Mouse (Mus musculus): Measurements from ENCODE around the gene Prmt3. TPM values are rescaled to one million over a fixed set of nuclear protein-coding genes. Genes with fewer than 3 reads are reported as not detected.
A peak's percentile ranks its signal among the peaks of the same experiment; 100 is the strongest.

Prmt3 gene
- polyA plus RNA-seq, 1 experiment from 2014 or later: 48.2 TPM

DNA sequence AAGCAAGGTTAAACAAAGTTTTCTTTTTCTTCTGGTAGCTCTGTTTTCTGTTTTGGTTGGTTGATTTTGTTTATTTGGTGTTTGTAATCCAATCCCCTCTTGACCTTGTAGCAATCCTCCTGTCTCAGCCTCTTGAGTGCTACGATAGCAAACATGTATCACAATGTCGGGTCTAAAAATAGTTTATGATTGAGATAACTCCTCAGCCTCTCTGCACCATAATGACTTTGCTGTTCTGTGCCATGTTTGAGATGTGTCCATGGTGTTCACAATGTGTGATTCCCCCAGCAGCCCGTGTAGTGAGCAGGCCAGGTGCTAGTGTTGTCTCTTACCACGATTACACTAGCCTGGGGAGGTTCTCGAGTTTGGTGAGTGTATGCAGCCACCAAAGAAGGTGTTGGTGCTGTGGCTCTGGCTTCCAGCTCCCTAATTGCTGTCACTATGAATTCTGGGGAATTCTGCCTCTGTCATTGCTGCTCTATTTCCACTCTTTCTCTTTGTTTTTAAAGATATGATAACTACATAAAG is 26.6 kb downstream of the Prmt3 start:
- ATAC-seq (ENCODE audit: low read depth): no peak
- H3K4me1 ChIP-seq (replicated peaks): peaks cover 14% of the 10 kb centered on the region; the same call in 1 of the 2 replicates
- no peaks in the 10 kb centered on the region for H3K9me3 ChIP-seq
- H3K9ac ChIP-seq: no peak overlapping the region
- H3K4me3 ChIP-seq: no peak overlapping the region
- no peaks in the 10 kb centered on the region for H3K27me3 ChIP-seq
- H3K36me3 ChIP-seq: peaks cover 8% of the 10 kb centered on the region; the same call in 1 of the 2 replicates
- H3K4me2 ChIP-seq: no peak overlapping the region
- WGBS: 69% methylated on average over 5 of the region's 5 CpGs
- no peak overlapping the region for H3K27ac ChIP-seq (replicated peaks)

DNA sequence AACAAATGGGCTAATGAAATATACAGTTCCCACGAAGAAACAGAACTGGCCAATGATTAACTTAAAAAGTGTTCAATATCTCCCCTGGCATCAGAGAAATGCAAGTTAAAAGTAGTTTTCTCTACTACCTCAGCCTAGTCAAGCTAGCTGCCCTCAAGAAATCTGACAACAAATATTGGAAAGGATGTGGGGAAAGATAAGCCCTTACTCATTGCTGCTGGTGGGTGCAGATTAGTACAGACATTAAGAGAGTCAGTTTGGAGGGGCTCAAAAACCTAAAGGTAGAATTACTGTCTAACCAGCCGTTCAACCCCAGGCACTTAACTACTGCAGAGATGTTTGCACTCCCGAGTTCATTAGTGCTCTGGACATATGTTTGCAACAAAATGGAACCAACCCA is 27.5 kb downstream of the Prmt3 start:
- peaks cover 8% of the 10 kb centered on the region; the same call in 1 of the 2 replicates for H3K36me3 ChIP-seq
- H3K9me3 ChIP-seq: no peaks in the 10 kb centered on the region
- H3K27me3 ChIP-seq: no peaks in the 10 kb centered on the region
- H3K4me2 ChIP-seq: no peak overlapping the region
- ATAC-seq (ENCODE audit: low read depth): no peak
- H3K27ac ChIP-seq (replicated peaks): no peak overlapping the region
- peaks cover 14% of the 10 kb centered on the region; the same call in 1 of the 2 replicates for H3K4me1 ChIP-seq (replicated peaks)
- H3K9ac ChIP-seq: no peak overlapping the region
- H3K4me3 ChIP-seq: no peak overlapping the region
- 52% methylated on average over 3 of the region's 3 CpGs for WGBS

DNA sequence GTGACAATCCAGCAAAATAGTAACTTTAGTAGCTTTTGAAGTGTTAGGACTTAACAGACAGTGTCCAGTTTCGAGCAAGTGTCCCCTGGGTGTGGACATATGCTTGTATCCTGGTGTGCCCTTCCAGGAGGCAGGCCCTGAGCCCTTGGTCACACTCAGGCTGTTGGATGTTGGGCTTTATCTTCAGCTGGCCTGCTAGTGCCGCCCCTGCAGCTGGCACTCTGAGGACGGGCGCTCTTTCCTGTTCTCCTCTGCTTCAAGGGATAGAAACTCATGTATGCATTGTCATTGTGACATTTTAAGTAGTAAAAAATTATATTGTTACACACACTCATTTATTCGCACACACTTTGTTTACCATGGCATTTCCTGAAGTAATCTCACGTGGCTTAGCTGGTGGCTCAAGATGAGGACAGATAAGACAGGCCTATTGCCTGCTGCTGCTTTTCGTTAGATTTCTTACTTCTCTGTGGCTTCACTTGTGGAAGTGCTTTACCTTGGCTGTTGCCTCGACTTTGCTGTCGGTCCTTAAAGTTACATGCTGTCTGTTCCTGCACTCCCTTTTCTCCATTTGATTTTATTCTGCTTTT is 29.0 kb downstream of the Prmt3 start:
- no peak overlapping the region for H3K4me3 ChIP-seq
- peaks cover 8% of the 10 kb centered on the region; the same call in 1 of the 2 replicates for H3K36me3 ChIP-seq
- no peak for ATAC-seq (ENCODE audit: low read depth)
- no peak overlapping the region for H3K9ac ChIP-seq
- no peaks in the 10 kb centered on the region for H3K27me3 ChIP-seq
- peak overlapping the region; percentile 71 for H3K27ac ChIP-seq (replicated peaks)
- H3K9me3 ChIP-seq: no peaks in the 10 kb centered on the region
- H3K4me2 ChIP-seq: no peak overlapping the region
- peaks cover 14% of the 10 kb centered on the region; the same call in 1 of the 2 replicates for H3K4me1 ChIP-seq (replicated peaks)
- 81% methylated on average over 9 of the region's 9 CpGs for WGBS

DNA sequence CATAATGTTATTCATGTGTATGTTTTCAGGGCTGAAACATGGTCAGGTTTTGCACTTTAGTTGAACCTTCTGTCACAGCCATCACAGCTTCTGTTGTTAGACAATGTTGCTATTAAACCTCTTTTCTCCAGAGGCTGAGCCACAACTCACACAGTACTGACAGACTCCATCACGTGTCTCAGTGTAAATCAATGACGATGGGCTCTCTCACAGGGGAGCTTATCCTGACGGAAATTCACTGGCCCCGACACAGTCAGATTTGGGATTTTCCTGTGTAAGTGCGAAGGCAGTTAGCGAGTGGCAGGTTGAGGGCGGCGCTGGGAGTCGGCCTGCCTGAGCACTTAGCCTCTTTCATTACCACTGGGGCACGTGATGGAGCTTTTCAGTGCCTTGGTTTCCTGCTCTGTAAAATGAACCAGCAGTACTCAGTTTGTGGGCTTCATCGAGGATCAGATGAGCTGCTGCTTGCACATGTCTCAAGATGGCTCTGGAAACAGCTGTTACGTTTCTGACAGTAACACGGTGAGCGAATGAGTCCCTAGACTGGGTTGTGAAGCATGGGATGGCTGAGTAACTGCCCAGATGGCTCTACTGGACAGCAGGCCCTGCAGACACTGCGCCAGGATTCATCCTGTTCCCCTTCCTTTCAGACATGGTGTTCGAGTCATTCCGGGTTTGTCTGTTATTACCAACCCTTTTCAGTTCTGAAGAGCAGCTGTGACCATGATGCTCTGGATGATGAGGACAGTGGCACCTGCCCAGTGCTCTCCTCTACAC is 29.9 kb downstream of the Prmt3 start:
- H3K27ac ChIP-seq (replicated peaks): peak overlapping the region; percentile 71
- no peak overlapping the region for H3K9ac ChIP-seq
- H3K4me2 ChIP-seq: no peak overlapping the region
- H3K36me3 ChIP-seq: peaks cover 8% of the 10 kb centered on the region; the same call in 1 of the 2 replicates
- H3K4me3 ChIP-seq: no peak overlapping the region
- no peaks in the 10 kb centered on the region for H3K9me3 ChIP-seq
- WGBS: 57% methylated on average over 17 of the region's 17 CpGs
- H3K27me3 ChIP-seq: no peaks in the 10 kb centered on the region
- peak; percentile 42; the same call in 1 of the 2 replicates for ATAC-seq (ENCODE audit: low read depth)
- H3K4me1 ChIP-seq (replicated peaks): peaks cover 14% of the 10 kb centered on the region; the same call in 1 of the 2 replicates

DNA sequence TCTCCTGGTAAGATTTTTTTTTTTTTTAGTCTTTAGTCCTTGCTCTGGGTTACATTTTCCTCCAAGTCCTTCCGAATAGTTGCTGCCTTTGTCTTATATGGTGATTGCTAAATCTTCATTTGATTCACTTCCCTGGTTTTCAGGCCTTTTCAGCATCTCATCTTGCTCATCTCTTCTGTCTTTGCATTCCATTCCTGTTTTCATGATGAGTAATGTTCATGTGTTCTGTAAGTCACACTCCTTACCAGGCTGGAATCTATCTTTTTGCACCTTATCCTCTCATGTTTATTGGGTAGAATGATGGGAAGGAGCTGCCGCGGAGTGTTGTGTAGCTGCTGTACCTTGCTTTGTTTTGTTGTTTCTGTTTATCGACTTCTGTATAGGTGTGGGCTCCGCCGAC is 31.0 kb downstream of the Prmt3 start:
- Histone ChIP-seq H3K4me2 (no peak overlapping the region), H3K9ac (no peak overlapping the region), H3K36me3 (peaks cover 8% of the 10 kb centered on the region; the same call in 1 of the 2 replicates), H3K27ac (replicated peaks) (no peak overlapping the region), H3K9me3 (no peaks in the 10 kb centered on the region), H3K27me3 (no peaks in the 10 kb centered on the region), H3K4me3 (no peak overlapping the region), H3K4me1 (replicated peaks) (peaks cover 14% of the 10 kb centered on the region; the same call in 1 of the 2 replicates)
- 92% methylated on average over 6 of the region's 6 CpGs for WGBS
- no peak for ATAC-seq (ENCODE audit: low read depth)

DNA sequence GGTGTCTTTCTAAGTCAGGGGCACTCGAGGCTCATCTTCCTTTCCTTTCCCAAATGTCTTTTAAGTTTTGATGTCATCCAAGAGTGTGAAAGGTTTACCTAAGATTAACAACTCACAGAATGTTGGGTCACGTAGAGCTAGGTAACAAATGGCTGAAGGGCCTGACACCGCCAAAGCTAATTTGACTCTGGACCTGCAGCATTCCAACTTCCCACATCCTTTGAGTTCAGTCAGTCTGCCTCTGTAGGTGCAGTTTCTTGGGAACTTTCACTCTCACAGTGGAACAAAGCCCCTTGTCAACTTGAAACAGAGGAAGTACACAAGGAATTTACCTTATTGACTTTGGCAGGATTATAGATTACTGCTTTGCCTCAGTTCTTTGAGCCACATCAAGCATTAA is 31.4 kb downstream of the Prmt3 start:
- Histone ChIP-seq H3K4me1 (replicated peaks) (peaks cover 14% of the 10 kb centered on the region; the same call in 1 of the 2 replicates), H3K9ac (no peak overlapping the region), H3K36me3 (peaks cover 9% of the 10 kb centered on the region; the same call in 1 of the 2 replicates), H3K4me2 (no peak overlapping the region), H3K27me3 (no peaks in the 10 kb centered on the region), H3K9me3 (no peaks in the 10 kb centered on the region; the same call in 1 of the 2 replicates), H3K4me3 (no peak overlapping the region), H3K27ac (replicated peaks) (no peak overlapping the region)
- WGBS: 68% methylated on average over 3 of the region's 3 CpGs
- ATAC-seq (ENCODE audit: low read depth): no peak

DNA sequence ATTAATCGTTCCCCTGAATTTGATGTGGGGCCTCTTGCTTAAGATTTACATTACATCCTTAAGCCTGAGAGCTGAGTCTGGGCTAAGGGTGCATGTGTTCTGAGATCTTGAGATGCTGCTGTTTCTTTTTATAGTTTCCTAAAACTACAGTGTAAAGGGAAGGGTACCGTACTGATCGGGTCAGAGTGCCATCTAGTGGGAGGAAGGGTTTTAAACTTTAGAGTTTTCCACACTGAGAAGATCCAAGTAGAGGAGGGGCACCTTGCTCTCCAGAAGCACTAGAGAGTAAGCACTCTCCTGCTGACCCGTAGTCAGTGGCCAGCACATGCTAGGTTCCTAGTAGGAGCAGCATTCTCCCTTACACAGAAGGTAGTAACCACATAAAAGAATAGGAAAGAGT is 33.2 kb downstream of the Prmt3 start:
- no peak overlapping the region for H3K27ac ChIP-seq (replicated peaks)
- H3K9me3 ChIP-seq: peaks cover 5% of the 10 kb centered on the region; the same call in 1 of the 2 replicates
- peaks cover 14% of the 10 kb centered on the region; the same call in 1 of the 2 replicates for H3K4me1 ChIP-seq (replicated peaks)
- no peak overlapping the region for H3K4me3 ChIP-seq
- H3K36me3 ChIP-seq: peaks cover 17% of the 10 kb centered on the region; the same call in 1 of the 2 replicates
- ATAC-seq (ENCODE audit: low read depth): 0 out of 2 replicates have a peak, but pooled peaks have one; percentile 24
- no peak overlapping the region for H3K9ac ChIP-seq
- 58% methylated on average over 4 of the region's 4 CpGs for WGBS
- no peak overlapping the region for H3K4me2 ChIP-seq
- H3K27me3 ChIP-seq: no peaks in the 10 kb centered on the region

DNA sequence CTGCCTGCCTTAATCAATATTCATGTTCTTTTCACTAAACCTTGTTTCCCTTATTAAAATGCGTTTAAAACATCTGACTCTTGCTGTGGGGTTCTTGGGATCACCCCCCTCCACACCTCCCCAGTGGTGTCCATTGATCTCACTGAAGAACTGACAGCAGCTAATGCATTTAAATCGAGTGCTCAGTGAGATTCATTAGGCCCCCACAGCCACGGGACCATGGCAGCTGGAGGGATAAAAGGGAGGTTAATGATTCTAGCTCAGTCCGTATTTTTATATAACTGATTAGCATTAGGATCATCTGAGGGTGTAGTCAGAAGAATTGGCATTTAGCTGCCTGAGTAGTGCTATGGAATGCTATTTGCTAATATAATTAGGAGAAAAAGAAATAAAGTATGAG is 41.2 kb downstream of the Prmt3 start:
- Histone ChIP-seq H3K4me1 (replicated peaks) (peaks cover 21% of the 10 kb centered on the region), H3K27me3 (no peaks in the 10 kb centered on the region), H3K9ac (no peak overlapping the region), H3K4me3 (no peak overlapping the region), H3K36me3 (peaks cover 17% of the 10 kb centered on the region; the same call in 1 of the 2 replicates), H3K27ac (replicated peaks) (peak overlapping the region; percentile 71), H3K4me2 (no peak overlapping the region), H3K9me3 (peaks cover 5% of the 10 kb centered on the region; the same call in 1 of the 2 replicates)
- peak; percentile 46; the same call in 1 of the 2 replicates for ATAC-seq (ENCODE audit: low read depth)
- WGBS: 24% methylated on average over 4 of the region's 4 CpGs

DNA sequence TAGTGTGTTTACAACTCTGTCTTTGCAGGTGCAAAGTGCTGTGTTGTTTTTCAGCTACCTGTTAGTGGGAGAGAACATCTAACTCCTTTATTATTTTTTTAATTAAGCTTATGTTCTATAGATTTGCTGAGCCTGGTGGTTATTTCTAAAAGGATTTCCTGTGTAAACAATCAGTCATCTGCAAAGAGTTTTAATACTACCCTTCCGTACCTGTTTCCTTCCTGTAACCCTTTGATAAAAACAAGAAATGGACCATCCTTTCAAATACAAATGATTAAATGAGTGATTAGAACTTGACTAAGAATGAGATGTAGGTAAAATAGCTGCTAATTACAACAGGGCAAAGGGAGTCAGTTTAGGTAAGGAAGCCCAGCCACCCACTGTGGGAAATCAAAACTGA is 43.2 kb downstream of the Prmt3 start:
- H3K4me1 ChIP-seq (replicated peaks): peaks cover 26% of the 10 kb centered on the region
- H3K4me2 ChIP-seq: no peak overlapping the region
- no peak overlapping the region for H3K9ac ChIP-seq
- H3K4me3 ChIP-seq: no peak overlapping the region
- 0 out of 2 replicates have a peak, but pooled peaks cover 8% of the 10 kb centered on the region for H3K36me3 ChIP-seq
- WGBS: 80% methylated on average over 1 of the region's 1 CpGs
- no peaks in the 10 kb centered on the region for H3K27me3 ChIP-seq
- ATAC-seq (ENCODE audit: low read depth): no peak
- no peaks in the 10 kb centered on the region for H3K9me3 ChIP-seq
- 0 out of 2 replicates have a peak overlapping the region, but pooled peaks have one; percentile 59 for H3K27ac ChIP-seq (replicated peaks)

DNA sequence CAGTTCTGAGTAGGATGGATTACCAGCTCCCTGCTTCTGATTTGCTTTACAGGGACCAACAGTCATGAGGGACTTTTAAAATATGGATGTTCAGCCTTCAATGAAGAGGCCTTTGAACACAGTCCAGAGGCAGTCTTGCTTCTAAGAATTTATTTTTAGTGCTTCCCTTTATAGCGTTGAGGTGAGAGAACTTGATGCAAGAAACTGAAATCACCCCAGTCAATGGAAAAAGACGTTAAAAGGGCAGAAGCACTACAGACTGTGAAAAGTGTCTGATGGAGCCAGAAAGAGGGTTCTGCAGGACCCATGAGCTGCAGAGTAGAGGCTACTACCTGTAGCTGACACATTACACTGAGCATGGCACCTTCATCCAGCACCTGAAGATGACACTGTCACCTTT is 43.9 kb downstream of the Prmt3 start:
- peaks cover 26% of the 10 kb centered on the region for H3K4me1 ChIP-seq (replicated peaks)
- H3K36me3 ChIP-seq: peaks cover 14% of the 10 kb centered on the region; the same call in 1 of the 2 replicates
- no peaks in the 10 kb centered on the region for H3K27me3 ChIP-seq
- 84% methylated on average over 2 of the region's 2 CpGs for WGBS
- no peak overlapping the region for H3K4me3 ChIP-seq
- no peak for ATAC-seq (ENCODE audit: low read depth)
- peak overlapping the region; percentile 59; the same call in 1 of the 2 replicates for H3K27ac ChIP-seq (replicated peaks)
- H3K4me2 ChIP-seq: no peak overlapping the region
- no peak overlapping the region for H3K9ac ChIP-seq
- no peaks in the 10 kb centered on the region for H3K9me3 ChIP-seq

DNA sequence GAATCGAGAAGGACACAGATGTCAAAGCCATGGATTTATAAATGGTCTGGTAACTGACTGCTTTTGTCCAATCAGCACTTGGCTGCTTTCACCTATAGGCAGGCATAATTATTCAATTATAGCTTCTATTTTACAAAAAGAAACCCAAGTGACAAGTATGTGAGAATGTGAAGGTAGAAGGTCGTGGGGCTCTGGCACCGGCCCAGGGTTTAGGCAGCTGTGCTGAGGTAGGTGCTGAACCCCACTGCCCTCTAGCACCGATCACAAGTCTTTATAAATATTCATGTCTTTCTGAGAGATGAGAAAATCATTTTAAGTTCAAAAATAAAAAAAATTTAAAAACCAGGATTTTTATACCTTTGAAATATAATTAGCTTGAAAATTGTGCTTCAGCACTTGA is 45.4 kb downstream of the Prmt3 start:
- WGBS: 53% methylated on average over 4 of the region's 4 CpGs
- Histone ChIP-seq H3K36me3 (peaks cover 28% of the 10 kb centered on the region), H3K4me3 (no peak overlapping the region), H3K27ac (replicated peaks) (no peak overlapping the region; the same call in 1 of the 2 replicates), H3K27me3 (no peaks in the 10 kb centered on the region), H3K4me1 (replicated peaks) (peaks cover 24% of the 10 kb centered on the region), H3K9me3 (no peaks in the 10 kb centered on the region), H3K4me2 (no peak overlapping the region), H3K9ac (no peak overlapping the region)
- ATAC-seq (ENCODE audit: low read depth): 0 out of 2 replicates have a peak, but pooled peaks have one; percentile 38

DNA sequence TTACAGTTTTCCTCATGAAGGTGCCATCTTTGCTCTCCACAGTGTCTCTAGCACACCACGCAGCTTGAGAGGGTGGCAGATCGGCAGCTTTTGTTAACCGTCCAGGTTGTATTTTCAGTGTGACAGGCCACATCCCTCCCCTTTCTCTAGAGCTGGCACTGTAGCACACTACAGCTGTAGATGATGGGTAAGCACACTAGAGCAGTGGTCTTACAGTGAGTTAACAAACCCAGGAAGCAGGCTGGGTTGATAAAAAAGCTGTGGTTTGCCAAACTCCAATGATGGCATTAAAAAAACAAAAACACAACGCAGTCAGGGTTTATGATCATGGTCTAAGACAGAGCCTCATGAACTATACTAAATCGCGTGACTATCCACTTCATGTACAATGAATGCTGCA is 45.9 kb downstream of the Prmt3 start:
- ATAC-seq (ENCODE audit: low read depth): no peak

More for the DNA sequence above, 45.9 kb downstream of the Prmt3 start:
- Histone ChIP-seq H3K9me3 (no peaks in the 10 kb centered on the region), H3K4me3 (no peak overlapping the region), H3K4me2 (no peak overlapping the region), H3K9ac (no peak overlapping the region), H3K27me3 (no peaks in the 10 kb centered on the region), H3K4me1 (replicated peaks) (peaks cover 20% of the 10 kb centered on the region), H3K36me3 (peaks cover 32% of the 10 kb centered on the region), H3K27ac (replicated peaks) (peak overlapping the region; percentile 59; the same call in 1 of the 2 replicates)
- 69% methylated on average over 6 of the region's 6 CpGs for WGBS
